Mouse (Mus musculus): ENCODE data around the gene Dmrt2.
A peak's percentile ranks its signal among the peaks of the same experiment; 100 is the strongest.

Gene Dmrt2

GRCm38 (mm10) chr19:25698850-25699249, 26.6 kb downstream of the Dmrt2 start:
- no peak for DNase-seq

DNA sequence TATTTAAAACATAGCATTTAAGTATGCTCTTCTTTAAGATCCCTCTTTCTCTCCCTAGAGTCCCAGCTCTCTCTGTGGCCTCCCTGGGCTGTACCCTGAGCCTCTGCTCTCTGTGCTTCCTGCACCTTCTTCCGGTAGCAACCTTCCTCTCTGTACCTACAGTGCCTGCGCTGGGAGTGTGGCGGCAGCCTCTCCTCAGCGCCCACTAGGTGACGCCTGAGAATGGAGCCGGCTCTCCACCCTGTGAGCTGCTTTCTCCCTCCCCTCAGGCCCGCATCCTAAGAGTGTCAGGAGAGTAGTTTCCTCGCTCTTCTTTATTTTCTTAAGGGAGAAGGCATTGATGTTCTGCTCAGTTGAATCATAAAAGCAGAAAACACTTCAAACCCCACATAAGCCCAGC, 41.2 kb downstream of the Dmrt2 start:
- DNase-seq, result peak; percentile 16

DNA sequence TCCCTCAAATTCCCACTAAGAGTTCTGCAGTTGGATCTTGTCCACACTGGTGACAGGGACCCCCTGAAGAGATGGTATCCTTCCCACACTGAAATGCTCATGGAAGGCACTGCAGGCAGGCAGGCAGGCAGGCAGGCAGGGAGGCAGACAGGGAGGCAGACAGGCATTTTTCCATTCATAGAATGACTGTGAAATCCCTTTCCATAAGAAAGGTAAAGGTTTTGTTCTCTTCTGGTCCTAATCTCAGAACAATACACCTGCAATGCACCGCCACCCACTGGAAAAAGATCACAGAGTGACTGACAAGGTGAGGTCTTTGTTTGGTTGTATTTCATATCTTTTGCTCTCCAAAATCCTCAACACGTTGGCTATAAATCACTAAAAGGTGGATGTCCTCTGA, 42.7 kb downstream of the Dmrt2 start:
- DNase-seq, result no peak

- no peak for DNase-seq
Observed at GRCm38 (mm10) chr19:25722616-25723015, 50.4 kb downstream of the Dmrt2 start.
